Mouse (Mus musculus) frontal cortex, postnatal 10 days (tissue): ENCODE measurements around the gene Galnt18.

ENCODE experiments used
- DNase-seq, 2 experiments: peaks; one replicate each; pipeline ENCODE4 v3.0.0; 2022; ENCODE audit warnings: low spot score in 2 of 2, mixed read lengths in 1 of 2

The Galnt18 gene

GRCm38 (mm10) chr7:111486811-111487333, 292.9 kb downstream of the Galnt18 start:
- no peak for DNase-seq

GRCm38 (mm10) chr7:111483896-111484295, 295.9 kb downstream of the Galnt18 start:
- no peak for DNase-seq

- DNase-seq: no peak
These were observed 296.5 kb downstream of the Galnt18 start for GRCm38 (mm10) chr7:111483321-111483720.

GRCm38 (mm10) chr7:111467715-111468114, 312.1 kb downstream of the Galnt18 start:
- no peak for DNase-seq

GRCm38 (mm10) chr7:111466720-111467119, 313.1 kb downstream of the Galnt18 start:
- DNase-seq: no peak

GRCm38 (mm10) chr7:111466121-111466520, 313.7 kb downstream of the Galnt18 start:
- no peak for DNase-seq

GRCm38 (mm10) chr7:111459716-111460115, 320.1 kb downstream of the Galnt18 start:
- no peak for DNase-seq

- DNase-seq: no peak
These were observed 323.8 kb downstream of the Galnt18 start for GRCm38 (mm10) chr7:111456007-111456406.

GRCm38 (mm10) chr7:111455541-111455940, 324.2 kb downstream of the Galnt18 start:
- DNase-seq: no peak

GRCm38 (mm10) chr7:111452000-111452399, 327.8 kb downstream of the Galnt18 start:
- DNase-seq: no peak

- no peak for DNase-seq
These were observed 329.3 kb downstream of the Galnt18 start for GRCm38 (mm10) chr7:111450286-111451095.

GRCm38 (mm10) chr7:111433173-111433572, 346.6 kb downstream of the Galnt18 start:
- no peak for DNase-seq

GRCm38 (mm10) chr7:111427392-111427791, 352.4 kb downstream of the Galnt18 start:
- no peak for DNase-seq
